9 mouse cellular contexts compared by ENCODE assay signal in the genomic region with DNA sequence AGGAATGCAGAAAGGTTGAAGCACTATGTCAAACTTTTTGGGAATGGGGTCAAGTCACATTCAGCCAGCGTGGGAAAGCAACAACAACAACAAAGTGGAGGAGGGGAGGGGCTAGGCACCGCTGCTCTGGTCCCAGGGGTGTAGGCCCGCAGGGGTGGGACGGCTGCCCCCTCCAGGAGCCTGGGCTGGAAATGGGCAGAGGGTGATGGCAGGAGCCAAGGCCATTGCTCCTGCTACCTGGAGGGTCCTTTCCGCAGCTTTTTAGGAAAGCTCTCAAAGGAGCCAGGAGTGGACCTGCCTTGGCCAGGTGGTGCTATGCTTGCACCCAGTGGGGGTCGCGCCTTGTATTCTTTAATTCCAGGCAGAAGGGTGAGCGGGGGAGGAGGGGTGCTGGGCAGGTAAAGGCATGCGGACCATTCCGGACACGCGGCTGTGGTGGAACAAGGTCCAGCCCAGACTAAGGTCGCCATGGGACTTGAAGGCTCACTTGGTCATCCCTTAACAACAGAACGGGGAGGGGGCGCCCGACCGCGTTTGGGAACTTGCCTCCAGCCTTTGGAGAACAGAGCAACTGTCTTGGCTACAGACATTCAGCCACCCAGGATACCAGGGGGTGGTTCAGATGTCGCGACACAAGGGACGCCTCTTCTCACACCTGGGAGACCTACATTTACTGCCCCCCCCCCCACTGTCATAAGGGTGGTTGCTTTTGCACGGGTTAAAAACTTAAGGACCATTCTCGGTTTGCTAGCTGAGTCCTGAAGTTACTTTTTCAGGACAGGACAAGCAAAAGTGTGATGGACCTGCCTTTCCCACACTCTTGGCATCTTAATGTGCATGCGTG. TPM values are rescaled to one million over a fixed set of nuclear protein-coding genes. Genes with fewer than 3 reads are reported as not detected.
A peak's percentile ranks its signal among the peaks of the same experiment; 100 is the strongest.
DNase-seq lines count a peak whose midpoint lies in the region; ATAC-seq lines count a peak whose summit lies in the region.
"Had no signal": no experiment of that assay in that cellular context is flagged by ENCODE, and none has a peak within 500 bp of the region (broad histone marks: within the 10 kb centered on the region; RNA-seq: fewer than 3 reads in every experiment).

No protein-coding gene starts in this region.

- no peak overlapping the region for H3K9ac ChIP-seq in liver, embryonic 11.5 days (ENCODE audit: low read depth, low read length)
- no peak overlapping the region for H3K9ac ChIP-seq in forebrain, embryonic 11.5 days (ENCODE audit: low read length)
- no peak overlapping the region for H3K9ac ChIP-seq in neural tube, embryonic 15.5 days (replicated peaks)
- H3K9ac ChIP-seq: liver, embryonic 15.5 days had no signal

- DNase-seq in liver, embryonic 11.5 days (ENCODE audit: low spot score): no peak
- DNase-seq in liver: no peak
- peak; percentile 54 for DNase-seq in forebrain, embryonic 11.5 days (ENCODE audit: low spot score)
- DNase-seq in limb, embryonic 10.5 days (ENCODE audit: low spot score): peak; percentile 33
- DNase-seq in urinary bladder, postnatal 25 days (ENCODE audit: low spot score): no peak
- no peak for DNase-seq in urinary bladder, postnatal 36 days (ENCODE audit: low spot score in 2 of 2)

- WGBS in liver, embryonic 11.5 days: 6% methylated on average over 24 of the region's 24 CpGs
- whole genome bisulfite sequencing in forebrain, embryonic 11.5 days: 2% methylated on average over 24 of the region's 24 CpGs
- WGBS in limb, embryonic 10.5 days: under 1% methylated on average over 23 of the region's 24 CpGs
- 2% methylated on average over 24 of the region's 24 CpGs for whole genome bisulfite sequencing in neural tube, embryonic 15.5 days

- H3K36me3 ChIP-seq in liver, embryonic 11.5 days (ENCODE audit: control insufficient read depth, insufficient read depth, low read length): no peaks in the 10 kb centered on the region
- no peaks in the 10 kb centered on the region for H3K36me3 ChIP-seq in forebrain, embryonic 11.5 days (ENCODE audit: control insufficient read depth, insufficient read depth, low read length)
- H3K36me3 ChIP-seq in limb, embryonic 10.5 days: no peaks in the 10 kb centered on the region
- H3K36me3 ChIP-seq in neural tube, embryonic 15.5 days: no peaks in the 10 kb centered on the region
- H3K36me3 ChIP-seq: liver, embryonic 15.5 days had no signal

- no peak for ATAC-seq in liver, embryonic 11.5 days (replicated peaks; ENCODE audit: low FRiP score)
- ATAC-seq in forebrain, embryonic 11.5 days (replicated peaks; ENCODE audit: low FRiP score): peak; percentile 66; the same call in 1 of the 2 replicates
- ATAC-seq in neural tube, embryonic 15.5 days (ENCODE audit: low FRiP score): no peak

- peaks cover 42% of the 10 kb centered on the region for H3K27me3 ChIP-seq in liver, embryonic 11.5 days (replicated peaks; ENCODE audit: control insufficient read depth, insufficient read depth, low read length)
- peaks cover 37% of the 10 kb centered on the region for H3K27me3 ChIP-seq in forebrain, embryonic 11.5 days (ENCODE audit: control insufficient read depth, insufficient read depth, low read length)
- peaks cover 64% of the 10 kb centered on the region for H3K27me3 ChIP-seq in limb, embryonic 10.5 days (ENCODE audit: low read depth, poor library complexity, severe bottlenecking)
- H3K27me3 ChIP-seq in neural tube, embryonic 15.5 days (replicated peaks): peaks cover 51% of the 10 kb centered on the region

- no peak overlapping the region for H3K27ac ChIP-seq in liver, embryonic 11.5 days (ENCODE audit: low read depth, low read length)
- no peak overlapping the region for H3K27ac ChIP-seq in forebrain, embryonic 11.5 days (ENCODE audit: low read depth, low read length)
- H3K27ac ChIP-seq in limb, embryonic 10.5 days: no peak overlapping the region
- H3K27ac ChIP-seq in neural tube, embryonic 15.5 days (replicated peaks): no peak overlapping the region
- H3K27ac ChIP-seq: liver, embryonic 15.5 days had no signal

- H3K9me3 ChIP-seq in liver, embryonic 11.5 days (ENCODE audit: control insufficient read depth, low read length): no peaks in the 10 kb centered on the region
- no peaks in the 10 kb centered on the region for H3K9me3 ChIP-seq in forebrain, embryonic 11.5 days (ENCODE audit: control insufficient read depth, low read length)
- no peaks in the 10 kb centered on the region for H3K9me3 ChIP-seq in limb, embryonic 10.5 days (replicated peaks)
- H3K9me3 ChIP-seq in neural tube, embryonic 15.5 days (replicated peaks): no peaks in the 10 kb centered on the region
- H3K9me3 ChIP-seq: liver, embryonic 15.5 days had no signal

- H3K4me2 ChIP-seq in liver, embryonic 11.5 days: peak overlapping the region; percentile 16
- peak overlapping the region; percentile 43 for H3K4me2 ChIP-seq in forebrain, embryonic 11.5 days (ENCODE audit: low read depth, low read length, severe bottlenecking)
- H3K4me2 ChIP-seq in neural tube, embryonic 15.5 days: peak overlapping the region; percentile 71

- no peak overlapping the region for H3K4me3 ChIP-seq in liver, embryonic 11.5 days (ENCODE audit: low read depth, low read length)
- peak overlapping the region; percentile 19 for H3K4me3 ChIP-seq in forebrain, embryonic 11.5 days (ENCODE audit: low read depth, low read length)
- peak overlapping the region; percentile 35 for H3K4me3 ChIP-seq in limb, embryonic 10.5 days
- H3K4me3 ChIP-seq in neural tube, embryonic 15.5 days (replicated peaks): peak overlapping the region; percentile 32
- H3K4me3 ChIP-seq: liver, embryonic 15.5 days had no signal

- no peaks in the 10 kb centered on the region for H3K4me1 ChIP-seq in liver, embryonic 11.5 days (replicated peaks; ENCODE audit: control insufficient read depth, insufficient read depth, low read length)
- peaks cover 3% of the 10 kb centered on the region; the same call in 1 of the 2 replicates for H3K4me1 ChIP-seq in forebrain, embryonic 11.5 days (replicated peaks; ENCODE audit: control insufficient read depth, insufficient read depth, low read length)
- peaks cover 30% of the 10 kb centered on the region for H3K4me1 ChIP-seq in limb, embryonic 10.5 days
- peaks cover 23% of the 10 kb centered on the region for H3K4me1 ChIP-seq in neural tube, embryonic 15.5 days
- H3K4me1 ChIP-seq: liver, embryonic 15.5 days had no signal

RNA-seq across cellular contexts. Expression of gene Gm5800, which starts 22.4 kb away (rescaled TPM):
- not detected in 2 replicates for polyA plus RNA-seq in liver, embryonic 11.5 days (2014; fragmentation: Nextera tagmentation; extraction: Ambion mirVana)
- not detected in 2 replicates for polyA plus RNA-seq in forebrain, embryonic 11.5 days (2014; fragmentation: Nextera tagmentation; extraction: Ambion mirVana)
- polyA plus RNA-seq in limb, embryonic 10.5 days (2016; fragmentation: Nextera tagmentation; extraction: Ambion mirVana): not detected in 2 replicates
- polyA plus RNA-seq in neural tube, embryonic 15.5 days (2015; fragmentation: Nextera tagmentation; extraction: Ambion mirVana): not detected in 2 replicates
- polyA plus RNA-seq: brain, embryonic 14.5 days; liver, embryonic 15.5 days had no signal

RNA-seq across cellular contexts. Expression of gene Ang4, which starts 34.0 kb away (rescaled TPM):
- not detected in 2 replicates for polyA plus RNA-seq in liver, embryonic 11.5 days (2014; fragmentation: Nextera tagmentation; extraction: Ambion mirVana)
- polyA plus RNA-seq in forebrain, embryonic 11.5 days (2014; fragmentation: Nextera tagmentation; extraction: Ambion mirVana): not detected in 2 replicates
- polyA plus RNA-seq in limb, embryonic 10.5 days (2016; fragmentation: Nextera tagmentation; extraction: Ambion mirVana): not detected in 2 replicates
- polyA plus RNA-seq in neural tube, embryonic 15.5 days (2015; fragmentation: Nextera tagmentation; extraction: Ambion mirVana): 0.27 TPM in 1 of 2 replicates, not detected in the other
- polyA plus RNA-seq: brain, embryonic 14.5 days; liver, embryonic 15.5 days had no signal

RNA-seq across cellular contexts. Expression of gene Gm17079, which starts 44.1 kb away (rescaled TPM):
- not detected in 2 replicates for polyA plus RNA-seq in liver, embryonic 11.5 days (2014; fragmentation: Nextera tagmentation; extraction: Ambion mirVana)
- not detected in 2 replicates for polyA plus RNA-seq in forebrain, embryonic 11.5 days (2014; fragmentation: Nextera tagmentation; extraction: Ambion mirVana)
- not detected in 2 replicates for polyA plus RNA-seq in limb, embryonic 10.5 days (2016; fragmentation: Nextera tagmentation; extraction: Ambion mirVana)
- not detected in 2 replicates for polyA plus RNA-seq in neural tube, embryonic 15.5 days (2015; fragmentation: Nextera tagmentation; extraction: Ambion mirVana)
- polyA plus RNA-seq: brain, embryonic 14.5 days; liver, embryonic 15.5 days had no signal

Comparison
In these comparisons a context has a peak if more than half of its experiments do, and no peak if none do; other contexts are left out.
1. DNase-seq: peak in forebrain, embryonic 11.5 days (single experiment) and limb, embryonic 10.5 days (single experiment); none in liver, embryonic 11.5 days (single experiment), liver (single experiment), urinary bladder, postnatal 25 days (single experiment) and urinary bladder, postnatal 36 days (0 of 2).
2. H3K4me2 ChIP-seq: peak in every context shown above with its lines; median percentile 71 in neural tube, embryonic 15.5 days; 43 in forebrain, embryonic 11.5 days; 16 in liver, embryonic 11.5 days.